Mouse (Mus musculus): ENCODE results near the gene Wwc2. TPM values are rescaled to one million over a fixed set of nuclear protein-coding genes. Genes with fewer than 3 reads are reported as not detected.
A peak's percentile ranks its signal among the peaks of the same experiment; 100 is the strongest.

Wwc2 gene
- polyA plus RNA-seq, 1 experiment from 2014 or later: 16.7 TPM

DNA sequence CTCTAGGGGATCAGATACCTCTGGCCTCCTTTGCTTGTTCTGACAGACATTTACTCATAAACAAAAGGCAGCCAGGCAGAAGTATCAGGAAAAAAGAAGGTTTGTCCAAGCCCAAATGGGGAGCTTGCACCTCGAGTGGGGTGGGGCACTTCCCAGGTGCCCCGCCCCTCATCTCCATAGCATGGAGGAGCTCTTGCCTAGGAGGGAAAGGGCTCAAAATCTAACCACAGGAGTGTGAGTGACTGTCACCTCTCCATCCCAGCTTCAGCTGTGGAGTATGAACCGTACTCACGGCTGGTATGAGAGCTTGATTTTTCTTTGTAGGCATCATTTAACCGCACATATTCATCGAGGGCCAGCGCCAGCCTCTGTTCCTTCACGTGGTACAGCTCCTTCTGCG is 90.4 kb downstream of the Wwc2 start:
- no peak for ATAC-seq (ENCODE audit: low FRiP score, low TSS enrichment)
- Histone ChIP-seq H3K9ac (replicated peaks; ENCODE audit: low read length) (no peak overlapping the region), H3K4me3 (ENCODE audit: low read length) (no peak overlapping the region), H3K4me2 (replicated peaks; ENCODE audit: low read depth, low read length) (no peak overlapping the region), H3K27ac (ENCODE audit: low read length) (no peak overlapping the region), H3K36me3 (ENCODE audit: insufficient read depth, low read length) (peaks cover 34% of the 10 kb centered on the region), H3K4me1 (ENCODE audit: insufficient read depth, low read length) (no peaks in the 10 kb centered on the region), H3K27me3 (ENCODE audit: insufficient read depth, low read length) (no peaks in the 10 kb centered on the region), H3K9me3 (ENCODE audit: low read length) (no peaks in the 10 kb centered on the region)
- WGBS: 91% methylated on average over 9 of the region's 9 CpGs

DNA sequence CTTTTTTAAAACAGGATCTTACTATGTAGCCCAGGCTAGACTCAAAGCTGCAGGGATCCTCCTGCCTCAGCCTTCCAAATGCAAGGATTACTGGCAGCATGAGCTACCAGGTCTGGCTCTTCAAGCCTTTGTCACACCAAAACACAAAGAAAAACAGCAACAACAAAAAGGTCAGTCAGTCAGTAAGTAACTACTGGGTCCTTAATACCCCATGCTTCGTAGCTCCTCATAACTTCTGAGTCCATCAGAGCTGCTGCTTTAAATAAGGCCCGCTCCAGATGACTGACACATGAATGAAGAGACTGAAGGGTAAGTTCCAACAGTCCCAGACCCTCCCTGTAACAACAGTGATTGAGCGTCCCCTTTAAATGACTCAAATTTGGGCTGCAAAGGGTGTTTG is 90.8 kb downstream of the Wwc2 start:
- no peak overlapping the region for H3K9ac ChIP-seq (replicated peaks; ENCODE audit: low read length)
- no peak overlapping the region for H3K4me2 ChIP-seq (replicated peaks; ENCODE audit: low read depth, low read length)
- no peaks in the 10 kb centered on the region for H3K9me3 ChIP-seq (ENCODE audit: low read length)
- H3K36me3 ChIP-seq (ENCODE audit: insufficient read depth, low read length): peaks cover 34% of the 10 kb centered on the region
- no peak for ATAC-seq (ENCODE audit: low FRiP score, low TSS enrichment)
- H3K27ac ChIP-seq (ENCODE audit: low read length): no peak overlapping the region
- no peaks in the 10 kb centered on the region for H3K4me1 ChIP-seq (ENCODE audit: insufficient read depth, low read length)
- no peaks in the 10 kb centered on the region for H3K27me3 ChIP-seq (ENCODE audit: insufficient read depth, low read length)
- WGBS: 91% methylated on average over 3 of the region's 3 CpGs
- no peak overlapping the region for H3K4me3 ChIP-seq (ENCODE audit: low read length)

DNA sequence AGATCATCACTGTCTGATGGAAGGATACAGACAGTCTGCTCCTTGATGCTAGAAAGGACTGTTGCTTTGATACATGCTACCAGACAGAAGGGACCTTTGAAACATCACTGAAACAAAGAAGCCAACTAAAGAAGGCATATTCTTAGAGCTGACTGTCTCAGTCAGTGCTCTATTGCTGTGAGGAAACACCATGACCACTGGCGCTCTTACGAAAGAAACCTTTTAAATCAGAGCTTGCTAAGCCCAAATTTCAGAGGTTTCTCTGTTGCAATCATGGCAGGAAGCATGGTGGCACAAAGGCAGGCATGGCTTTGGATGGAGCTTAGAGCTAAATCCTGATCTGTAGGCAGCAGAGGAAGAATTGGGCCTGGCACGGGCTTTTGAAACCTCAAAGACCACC is 98.3 kb downstream of the Wwc2 start:
- 98% methylated on average over 3 of the region's 3 CpGs for WGBS
- Histone ChIP-seq H3K4me2 (replicated peaks; ENCODE audit: low read depth, low read length) (no peak overlapping the region), H3K36me3 (ENCODE audit: insufficient read depth, low read length) (peaks cover 25% of the 10 kb centered on the region), H3K27me3 (ENCODE audit: insufficient read depth, low read length) (no peaks in the 10 kb centered on the region), H3K9ac (replicated peaks; ENCODE audit: low read length) (no peak overlapping the region), H3K4me1 (ENCODE audit: insufficient read depth, low read length) (no peaks in the 10 kb centered on the region), H3K9me3 (ENCODE audit: low read length) (no peaks in the 10 kb centered on the region), H3K4me3 (ENCODE audit: low read length) (no peak overlapping the region), H3K27ac (ENCODE audit: low read length) (no peak overlapping the region)
- no peak for ATAC-seq (ENCODE audit: low FRiP score, low TSS enrichment)

DNA sequence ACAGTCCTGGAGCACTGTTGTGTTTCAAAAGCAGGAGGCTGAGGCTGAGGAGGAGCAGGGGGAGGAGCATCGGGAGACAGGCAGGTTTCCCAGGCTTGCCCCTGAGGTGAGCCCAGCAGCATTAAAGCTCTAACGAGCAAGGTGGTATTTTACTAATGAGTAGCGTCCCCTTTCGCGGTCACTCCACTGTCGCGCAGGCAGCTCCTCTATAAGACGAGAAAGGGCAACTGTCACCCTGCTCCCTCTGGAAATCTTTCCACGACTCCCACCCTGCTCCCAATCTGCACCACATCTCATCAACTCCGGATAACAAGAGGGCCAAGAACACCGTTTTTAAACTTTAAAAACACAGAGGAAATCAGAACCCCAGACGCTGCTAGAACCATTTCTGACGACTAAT is 99.1 kb downstream of the Wwc2 start:
- no peaks in the 10 kb centered on the region for H3K27me3 ChIP-seq (ENCODE audit: insufficient read depth, low read length)
- no peaks in the 10 kb centered on the region for H3K9me3 ChIP-seq (ENCODE audit: low read length)
- H3K4me3 ChIP-seq (ENCODE audit: low read length): no peak overlapping the region
- no peak overlapping the region for H3K27ac ChIP-seq (ENCODE audit: low read length)
- 53% methylated on average over 13 of the region's 13 CpGs for WGBS
- H3K4me1 ChIP-seq (ENCODE audit: insufficient read depth, low read length): no peaks in the 10 kb centered on the region
- no peak for ATAC-seq (ENCODE audit: low FRiP score, low TSS enrichment)
- H3K36me3 ChIP-seq (ENCODE audit: insufficient read depth, low read length): peaks cover 23% of the 10 kb centered on the region
- no peak overlapping the region for H3K4me2 ChIP-seq (replicated peaks; ENCODE audit: low read depth, low read length)
- H3K9ac ChIP-seq (replicated peaks; ENCODE audit: low read length): no peak overlapping the region

DNA sequence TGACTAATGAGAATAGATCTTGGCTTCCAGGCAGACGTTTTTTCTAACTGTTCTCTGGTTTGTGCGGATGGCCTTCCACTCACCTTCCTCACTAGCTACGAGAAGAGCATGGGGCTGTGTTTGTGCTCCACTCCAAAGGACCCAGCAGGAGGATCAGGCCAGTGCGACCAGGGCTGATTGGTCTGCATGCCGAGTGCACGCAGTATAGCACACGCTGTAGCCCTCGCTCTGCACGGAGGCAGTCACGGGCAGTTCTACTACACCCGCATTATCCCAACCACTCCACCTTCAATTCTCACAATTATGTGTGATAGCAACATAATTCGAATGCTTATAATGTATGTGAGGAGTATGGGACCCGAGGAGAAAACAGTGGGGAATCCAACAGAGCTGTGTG is 99.9 kb downstream of the Wwc2 start:
- no peak overlapping the region for H3K4me2 ChIP-seq (replicated peaks; ENCODE audit: low read depth, low read length)
- H3K4me1 ChIP-seq (ENCODE audit: insufficient read depth, low read length): no peaks in the 10 kb centered on the region
- ATAC-seq (ENCODE audit: low FRiP score, low TSS enrichment): no peak

DNA sequence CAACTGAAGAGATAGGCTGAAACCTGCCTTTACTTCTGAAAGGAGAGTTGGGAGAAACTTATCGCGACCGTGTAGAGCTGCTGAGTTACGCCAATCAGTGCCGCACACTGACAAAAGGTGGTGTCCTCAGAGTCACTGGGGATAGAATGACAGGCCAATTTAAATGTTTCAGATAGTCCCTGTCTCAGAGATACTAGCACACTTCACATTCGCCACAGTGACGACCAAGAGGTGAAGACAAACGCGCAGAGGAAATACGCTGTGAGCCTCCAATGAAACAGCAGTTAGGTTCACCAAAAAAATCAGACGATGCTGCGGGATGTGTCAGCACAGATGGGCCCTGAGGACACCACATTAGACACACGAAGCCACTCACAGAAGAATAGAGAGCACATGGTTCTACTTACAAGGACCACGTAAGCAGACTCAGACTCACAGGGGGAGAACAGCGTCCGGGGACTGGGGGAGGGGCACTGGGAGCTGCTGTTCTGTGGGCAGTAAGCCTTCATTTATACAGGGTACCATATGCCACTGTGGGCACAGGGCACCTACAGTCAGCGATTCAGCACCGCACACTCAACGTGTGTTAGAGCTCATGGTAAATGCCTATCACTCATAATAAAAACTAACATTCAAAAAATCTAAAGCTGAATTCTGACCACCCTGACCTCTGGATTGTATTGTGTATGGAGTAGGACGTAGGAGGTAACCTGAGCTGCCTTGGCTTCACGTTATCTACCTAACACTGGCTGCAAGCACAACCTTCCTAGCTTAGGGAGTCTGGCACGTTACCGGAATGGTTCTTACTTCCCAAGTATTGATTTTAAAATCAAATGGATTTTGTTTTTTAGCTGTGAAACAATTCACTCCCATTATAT is 100.5 kb downstream of the Wwc2 start:
- peak; percentile 23; the same call in 1 of the 2 replicates for ATAC-seq (ENCODE audit: low FRiP score, low TSS enrichment)

More for the DNA sequence above, 99.9 kb downstream of the Wwc2 start:
- H3K4me3 ChIP-seq (ENCODE audit: low read length): no peak overlapping the region
- peaks cover 18% of the 10 kb centered on the region; the same call in 1 of the 2 replicates for H3K36me3 ChIP-seq (ENCODE audit: insufficient read depth, low read length)
- no peak overlapping the region for H3K9ac ChIP-seq (replicated peaks; ENCODE audit: low read length)
- 84% methylated on average over 13 of the region's 13 CpGs for WGBS
- no peaks in the 10 kb centered on the region for H3K27me3 ChIP-seq (ENCODE audit: insufficient read depth, low read length)
- no peaks in the 10 kb centered on the region for H3K9me3 ChIP-seq (ENCODE audit: low read length)
- H3K27ac ChIP-seq (ENCODE audit: low read length): no peak overlapping the region

DNA sequence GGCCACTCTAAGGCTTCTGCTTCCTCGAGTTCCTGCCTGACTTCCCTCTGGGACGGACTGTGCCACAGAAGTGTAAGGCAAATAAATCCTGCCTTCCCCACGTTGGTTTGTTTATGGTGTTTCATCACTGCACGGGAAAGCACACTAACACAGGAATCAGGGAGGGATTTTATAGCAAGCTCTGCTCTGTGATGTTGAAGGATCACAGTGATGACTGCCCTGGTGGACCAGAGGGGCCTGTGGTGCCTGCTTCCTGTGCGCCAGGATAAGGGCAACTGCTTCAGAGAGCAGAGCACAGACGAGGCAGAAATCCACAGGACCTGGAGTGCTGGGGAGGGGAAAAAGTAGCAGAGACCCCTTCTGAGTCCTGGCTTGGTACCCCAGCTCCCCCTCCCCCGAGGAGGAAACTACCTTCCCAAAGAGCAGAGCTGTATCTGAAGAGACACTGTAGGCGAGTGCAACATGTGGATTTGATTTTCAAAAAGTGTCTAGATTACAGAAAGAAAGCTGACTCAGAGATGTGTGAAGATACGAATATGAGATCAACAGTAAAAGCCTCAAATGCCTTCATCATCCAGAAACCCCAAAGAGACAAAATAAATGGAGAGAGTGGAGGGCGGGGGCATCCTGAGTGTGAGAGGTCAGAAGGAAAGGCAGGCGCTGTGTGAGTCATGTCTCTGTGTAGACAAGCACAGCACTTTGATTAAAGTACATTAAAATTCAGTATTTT is 101.7 kb downstream of the Wwc2 start:
- Histone ChIP-seq H3K4me3 (ENCODE audit: low read length) (no peak overlapping the region), H3K9me3 (ENCODE audit: low read length) (no peaks in the 10 kb centered on the region), H3K4me2 (replicated peaks; ENCODE audit: low read depth, low read length) (no peak overlapping the region), H3K4me1 (ENCODE audit: insufficient read depth, low read length) (no peaks in the 10 kb centered on the region), H3K27me3 (ENCODE audit: insufficient read depth, low read length) (no peaks in the 10 kb centered on the region), H3K9ac (replicated peaks; ENCODE audit: low read length) (no peak overlapping the region), H3K36me3 (ENCODE audit: insufficient read depth, low read length) (peaks cover 26% of the 10 kb centered on the region), H3K27ac (ENCODE audit: low read length) (no peak overlapping the region)
- no peak for ATAC-seq (ENCODE audit: low FRiP score, low TSS enrichment)
- 58% methylated on average over 11 of the region's 11 CpGs for WGBS

More for the DNA sequence above, 100.5 kb downstream of the Wwc2 start:
- H3K4me1 ChIP-seq (ENCODE audit: insufficient read depth, low read length): no peaks in the 10 kb centered on the region
- no peak overlapping the region for H3K4me2 ChIP-seq (replicated peaks; ENCODE audit: low read depth, low read length)
- WGBS: 78% methylated on average over 23 of the region's 23 CpGs
- H3K27me3 ChIP-seq (ENCODE audit: insufficient read depth, low read length): no peaks in the 10 kb centered on the region
- H3K36me3 ChIP-seq (ENCODE audit: insufficient read depth, low read length): peaks cover 18% of the 10 kb centered on the region; the same call in 1 of the 2 replicates
- no peak overlapping the region for H3K9ac ChIP-seq (replicated peaks; ENCODE audit: low read length)
- H3K4me3 ChIP-seq (ENCODE audit: low read length): no peak overlapping the region
- no peaks in the 10 kb centered on the region for H3K9me3 ChIP-seq (ENCODE audit: low read length)
- no peak overlapping the region for H3K27ac ChIP-seq (ENCODE audit: low read length)

DNA sequence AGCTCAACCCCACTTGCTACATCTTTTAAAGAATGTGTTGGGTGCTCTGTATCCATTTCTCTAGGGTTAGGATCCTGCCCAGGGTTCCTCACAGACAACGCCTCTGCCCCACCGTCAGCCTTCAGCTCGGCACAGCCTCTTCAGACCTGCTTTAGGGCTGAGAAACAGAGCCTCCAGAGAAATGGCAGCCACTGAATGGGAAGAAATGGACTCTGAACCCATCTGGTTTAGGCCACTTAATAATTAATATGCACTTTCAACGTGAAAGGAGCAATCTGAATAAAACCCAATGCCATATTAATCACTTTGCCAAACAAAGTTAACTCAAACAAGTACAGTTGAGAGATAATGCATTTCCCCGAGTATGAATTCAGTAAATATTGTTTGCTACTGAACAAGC is 106.4 kb downstream of the Wwc2 start:
- Histone ChIP-seq H3K4me2 (replicated peaks; ENCODE audit: low read depth, low read length) (no peak overlapping the region), H3K36me3 (ENCODE audit: insufficient read depth, low read length) (peaks cover 46% of the 10 kb centered on the region), H3K4me1 (ENCODE audit: insufficient read depth, low read length) (no peaks in the 10 kb centered on the region), H3K27ac (ENCODE audit: low read length) (no peak overlapping the region), H3K4me3 (ENCODE audit: low read length) (no peak overlapping the region), H3K9me3 (ENCODE audit: low read length) (no peaks in the 10 kb centered on the region), H3K27me3 (ENCODE audit: insufficient read depth, low read length) (no peaks in the 10 kb centered on the region), H3K9ac (replicated peaks; ENCODE audit: low read length) (no peak overlapping the region)
- 84% methylated on average over 5 of the region's 5 CpGs for WGBS
- ATAC-seq (ENCODE audit: low FRiP score, low TSS enrichment): no peak

DNA sequence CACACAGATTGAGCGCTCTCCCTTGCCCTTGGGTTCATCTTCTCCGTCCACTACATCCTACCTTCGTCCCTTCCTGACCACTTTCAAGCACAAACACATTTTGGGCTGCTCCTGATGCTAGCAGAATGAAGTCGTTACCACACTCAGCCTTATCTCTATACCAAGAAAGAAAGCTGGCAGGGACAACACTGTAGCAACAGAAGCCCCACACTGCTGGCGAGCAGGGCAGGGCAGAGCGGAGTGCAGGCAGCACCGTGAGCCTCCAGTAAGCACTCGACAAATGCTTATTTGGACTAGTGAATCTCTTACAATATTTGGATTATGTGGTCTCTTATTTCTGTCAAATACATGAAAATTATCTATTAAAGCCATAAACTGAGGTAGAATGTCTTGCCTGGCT is 107.0 kb downstream of the Wwc2 start:
- ATAC-seq (ENCODE audit: low FRiP score, low TSS enrichment): no peak
- no peak overlapping the region for H3K4me2 ChIP-seq (replicated peaks; ENCODE audit: low read depth, low read length)
- no peak overlapping the region for H3K9ac ChIP-seq (replicated peaks; ENCODE audit: low read length)
- no peak overlapping the region for H3K27ac ChIP-seq (ENCODE audit: low read length)
- H3K4me3 ChIP-seq (ENCODE audit: low read length): no peak overlapping the region
- H3K36me3 ChIP-seq (ENCODE audit: insufficient read depth, low read length): peaks cover 43% of the 10 kb centered on the region
- 93% methylated on average over 8 of the region's 8 CpGs for WGBS
- no peaks in the 10 kb centered on the region for H3K4me1 ChIP-seq (ENCODE audit: insufficient read depth, low read length)
- H3K27me3 ChIP-seq (ENCODE audit: insufficient read depth, low read length): no peaks in the 10 kb centered on the region
- no peaks in the 10 kb centered on the region for H3K9me3 ChIP-seq (ENCODE audit: low read length)

DNA sequence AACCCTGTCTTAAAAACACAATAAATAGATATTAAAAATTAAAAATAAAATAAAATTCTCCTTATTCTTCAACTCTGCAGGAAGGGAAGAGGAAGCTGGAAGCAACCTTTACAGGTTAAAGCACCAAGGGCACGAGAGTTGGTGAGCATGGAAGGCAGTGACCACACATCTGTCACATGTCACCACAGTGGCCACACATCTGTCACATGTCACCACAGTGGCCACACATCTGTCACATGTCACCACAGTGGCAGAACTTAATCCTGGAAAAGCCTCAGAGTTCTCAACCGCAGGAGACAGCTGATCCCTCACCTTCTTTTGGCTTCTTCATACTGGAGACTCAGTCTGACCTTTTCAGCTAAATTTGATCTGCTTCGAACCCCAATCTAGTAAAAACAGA is 112.2 kb downstream of the Wwc2 start:
- 61% methylated on average over 3 of the region's 3 CpGs for WGBS
- Histone ChIP-seq H3K9ac (replicated peaks; ENCODE audit: low read length) (no peak overlapping the region), H3K4me1 (ENCODE audit: insufficient read depth, low read length) (no peaks in the 10 kb centered on the region; the same call in 1 of the 2 replicates), H3K27ac (ENCODE audit: low read length) (no peak overlapping the region), H3K27me3 (ENCODE audit: insufficient read depth, low read length) (no peaks in the 10 kb centered on the region), H3K9me3 (ENCODE audit: low read length) (no peaks in the 10 kb centered on the region), H3K4me2 (replicated peaks; ENCODE audit: low read depth, low read length) (no peak overlapping the region), H3K4me3 (ENCODE audit: low read length) (no peak overlapping the region), H3K36me3 (ENCODE audit: insufficient read depth, low read length) (peaks cover 49% of the 10 kb centered on the region)
- no peak for ATAC-seq (ENCODE audit: low FRiP score, low TSS enrichment)
